Mouse (Mus musculus) liver, embryonic 14.5 days (tissue): Measurements from ENCODE around the gene Fhl4.

ENCODE experiments used
- CTCF ChIP-seq: IDR thresholded peaks from 2 replicates; pipeline ENCODE4 v1.5.1; 2016; ENCODE audit warnings: antibody characterized with exemption, low read depth, control low read depth
- EP300 ChIP-seq: IDR thresholded peaks from 2 replicates; pipeline ENCODE4 v1.6.1; 2016; ENCODE audit warnings: antibody characterized with exemption, low read depth

DNA sequence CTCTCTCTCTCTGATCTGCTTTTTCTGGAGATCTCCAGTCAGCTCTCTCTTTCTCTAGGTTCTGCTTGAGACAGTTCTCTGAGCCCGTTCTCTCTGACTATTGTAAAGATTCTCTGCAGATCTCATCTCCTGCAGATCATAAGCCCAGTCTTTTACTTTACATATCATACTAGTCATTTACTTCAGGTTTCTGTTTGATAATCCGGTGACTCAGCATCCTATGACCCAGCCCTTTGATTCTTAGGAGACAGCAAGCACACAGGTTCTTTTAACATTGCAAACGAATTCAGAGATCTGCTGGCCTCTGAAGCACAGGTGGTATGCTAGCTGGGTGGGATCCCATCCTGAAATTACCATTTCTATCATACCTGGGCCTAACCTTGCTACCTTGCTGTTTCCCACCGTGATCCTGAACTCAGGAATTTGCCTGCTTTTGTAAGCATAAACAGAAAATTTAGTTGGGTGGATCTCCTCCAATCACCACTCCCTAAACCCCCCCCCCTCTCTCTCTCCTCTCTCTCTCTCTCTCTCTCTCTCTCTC, 51.6 kb downstream of the Fhl4 start:
- no peak for TF ChIP-seq CTCF
- no peak for TF ChIP-seq EP300
